Comparison of ENCODE assay signal across 10 mouse cellular contexts in genomic region chr1:171293351-171293750, GRCm38 (mm10). TPM values are rescaled to one million over a fixed set of nuclear protein-coding genes. Genes with fewer than 3 reads are reported as not detected.
DNase-seq lines count a peak whose midpoint lies in the region; ATAC-seq and TF ChIP-seq lines count a peak whose summit lies in the region.
"Had no signal": no experiment of that assay in that cellular context is flagged by ENCODE, and none has a peak within 500 bp of the region (broad histone marks: within the 10 kb centered on the region; RNA-seq: fewer than 3 reads in every experiment).

No protein-coding gene starts in this region.

- peak overlapping the region; percentile 73 for H3K4me2 ChIP-seq in kidney, postnatal 0 days (ENCODE audit: low read length)
- H3K4me2 ChIP-seq in embryonic facial prominence, embryonic 14.5 days (ENCODE audit: low read depth, low read length): peak overlapping the region; percentile 73
- peak overlapping the region; percentile 66 for H3K4me2 ChIP-seq in intestine, embryonic 15.5 days (replicated peaks)
- H3K4me2 ChIP-seq in midbrain, postnatal 0 days (ENCODE audit: low read depth, low read length, poor library complexity, severe bottlenecking): peak overlapping the region; percentile 68; the same call in 1 of the 2 replicates

- peaks cover 3% of the 10 kb centered on the region; the same call in 1 of the 2 replicates for H3K36me3 ChIP-seq in kidney, postnatal 0 days (ENCODE audit: insufficient read depth, low read length)
- peaks cover 18% of the 10 kb centered on the region for H3K36me3 ChIP-seq in embryonic facial prominence, embryonic 14.5 days (ENCODE audit: control insufficient read depth, insufficient read depth, low read length)
- peaks cover 15% of the 10 kb centered on the region; the same call in 1 of the 2 replicates for H3K36me3 ChIP-seq in intestine, embryonic 15.5 days
- 0 out of 2 replicates have a peak, but pooled peaks cover 9% of the 10 kb centered on the region for H3K36me3 ChIP-seq in midbrain, postnatal 0 days (ENCODE audit: insufficient read depth, low read length)

- H3K9ac ChIP-seq in kidney, postnatal 0 days (ENCODE audit: low read depth, low read length): no peak overlapping the region; the same call in 1 of the 2 replicates
- H3K9ac ChIP-seq in embryonic facial prominence, embryonic 14.5 days (ENCODE audit: low read depth, low read length): peak overlapping the region; percentile 85; the same call in 1 of the 2 replicates
- no peak overlapping the region for H3K9ac ChIP-seq in intestine, embryonic 15.5 days
- H3K9ac ChIP-seq in midbrain, postnatal 0 days (replicated peaks; ENCODE audit: low read length, poor library complexity, severe bottlenecking): no peak overlapping the region; the same call in 1 of the 2 replicates

- no peak overlapping the region for H3K27ac ChIP-seq in kidney, postnatal 0 days
- H3K27ac ChIP-seq in embryonic facial prominence, embryonic 14.5 days (replicated peaks; ENCODE audit: low read depth, low read length): no peak overlapping the region
- no peak overlapping the region for H3K27ac ChIP-seq in intestine, embryonic 15.5 days
- peak overlapping the region; percentile 93; the same call in 1 of the 2 replicates for H3K27ac ChIP-seq in midbrain, postnatal 0 days (ENCODE audit: low read depth, low read length)

- peak overlapping the region; percentile 70; the same call in 1 of the 2 replicates for H3K4me3 ChIP-seq in kidney, postnatal 0 days (replicated peaks; ENCODE audit: low read depth, low read length)
- H3K4me3 ChIP-seq in embryonic facial prominence, embryonic 14.5 days (ENCODE audit: low read depth, low read length): peak overlapping the region; percentile 72
- no peak overlapping the region for H3K4me3 ChIP-seq in intestine, embryonic 15.5 days (replicated peaks)
- H3K4me3 ChIP-seq in midbrain, postnatal 0 days (ENCODE audit: low read depth, low read length): peak overlapping the region; percentile 66

- no peak for DNase-seq in kidney, postnatal 0 days (ENCODE audit: low spot score)
- DNase-seq in kidney, postnatal 14 days: no peak
- DNase-seq in embryonic facial prominence, embryonic 14.5 days (ENCODE audit: low spot score): no peak
- no peak for DNase-seq in midbrain, postnatal 0 days (ENCODE audit: low spot score)
- DNase-seq in gastrocnemius, postnatal 10 days: no peak
- no peak for DNase-seq in embryo, embryonic 11 days
- DNase-seq in gastrocnemius, postnatal 25 days: no peak
- DNase-seq: thymus, adult 18-20 months had no signal

- H3K4me1 ChIP-seq in kidney, postnatal 0 days (replicated peaks; ENCODE audit: insufficient read depth, low read length): peaks cover 7% of the 10 kb centered on the region
- H3K4me1 ChIP-seq in embryonic facial prominence, embryonic 14.5 days (ENCODE audit: control insufficient read depth, insufficient read depth, low read length): peaks cover 9% of the 10 kb centered on the region; the same call in 1 of the 2 replicates
- peaks cover 3% of the 10 kb centered on the region; the same call in 1 of the 2 replicates for H3K4me1 ChIP-seq in intestine, embryonic 15.5 days (replicated peaks)
- 0 out of 2 replicates have a peak, but pooled peaks cover 2% of the 10 kb centered on the region for H3K4me1 ChIP-seq in midbrain, postnatal 0 days (ENCODE audit: insufficient read depth, low read length)

- 80% methylated on average over 3 of the region's 3 CpGs for WGBS in kidney, postnatal 0 days
- WGBS in embryonic facial prominence, embryonic 14.5 days: 68% methylated on average over 3 of the region's 3 CpGs
- WGBS in intestine, embryonic 15.5 days: 84% methylated on average over 3 of the region's 3 CpGs
- 88% methylated on average over 3 of the region's 3 CpGs for WGBS in midbrain, postnatal 0 days

- no peak for ATAC-seq in kidney, postnatal 0 days (replicated peaks; ENCODE audit: low FRiP score, low read depth)
- no peak for ATAC-seq in embryonic facial prominence, embryonic 14.5 days (ENCODE audit: low read depth)
- no peak for ATAC-seq in intestine, embryonic 15.5 days
- ATAC-seq in midbrain, postnatal 0 days (ENCODE audit: low FRiP score): no peak
- ATAC-seq: activated CD4-positive, CD25-positive, alpha-beta regulatory T cell, adult 4 months had no signal

- no peak for TF ChIP-seq CTCF in kidney, postnatal 0 days (IDR thresholded peaks at IDR 0.05; ENCODE audit: low read depth)
- no peak for TF ChIP-seq CTCF in midbrain, postnatal 0 days (IDR thresholded peaks at IDR 0.05)

- H3K27me3 ChIP-seq in kidney, postnatal 0 days (ENCODE audit: insufficient read depth, low read length): no peaks in the 10 kb centered on the region
- peaks cover 12% of the 10 kb centered on the region for H3K27me3 ChIP-seq in embryonic facial prominence, embryonic 14.5 days (replicated peaks; ENCODE audit: control insufficient read depth, insufficient read depth, low read length)
- H3K27me3 ChIP-seq in intestine, embryonic 15.5 days (replicated peaks): no peaks in the 10 kb centered on the region
- peaks cover 12% of the 10 kb centered on the region for H3K27me3 ChIP-seq in midbrain, postnatal 0 days (ENCODE audit: insufficient read depth, low read length)

- H3K9me3 ChIP-seq in kidney, postnatal 0 days (replicated peaks; ENCODE audit: low read length): no peaks in the 10 kb centered on the region
- H3K9me3 ChIP-seq in embryonic facial prominence, embryonic 14.5 days (ENCODE audit: control insufficient read depth, low read length): no peaks in the 10 kb centered on the region
- H3K9me3 ChIP-seq in intestine, embryonic 15.5 days: no peaks in the 10 kb centered on the region
- no peaks in the 10 kb centered on the region for H3K9me3 ChIP-seq in midbrain, postnatal 0 days (ENCODE audit: low read length)

RNA-seq across cellular contexts. Expression of gene Ufc1, which starts 1.5 kb away (rescaled TPM):
- polyA plus RNA-seq in kidney, postnatal 0 days (2015; fragmentation: Nextera tagmentation; extraction: Ambion mirVana): 133 and 136 TPM in 2 replicates
- polyA plus RNA-seq in embryonic facial prominence, embryonic 14.5 days (2014; fragmentation: Nextera tagmentation; extraction: Ambion mirVana): 110 and 117 TPM in 2 replicates
- 103 and 108 TPM in 2 replicates for polyA plus RNA-seq in intestine, embryonic 15.5 days (2015; fragmentation: Nextera tagmentation; extraction: Ambion mirVana)
- 83.7 and 87.9 TPM in 2 replicates for total RNA-seq in midbrain, postnatal 0 days (2014; rRNA removed)
- polyA plus RNA-seq in midbrain, postnatal 0 days (2015; fragmentation: Nextera tagmentation; extraction: Ambion mirVana): 128 and 132 TPM in 2 replicates
- 10 to 100 TPM; 81.8 to 87.9 TPM for total RNA-seq in gastrocnemius, postnatal 10 days (2021)
- total RNA-seq in gastrocnemius, postnatal 25 days (2021): 10 to 100 TPM; 70.9 to 80.8 TPM

RNA-seq across cellular contexts. Expression of gene Usp21, which starts 5.6 kb away (rescaled TPM):
- polyA plus RNA-seq in kidney, postnatal 0 days (2015; fragmentation: Nextera tagmentation; extraction: Ambion mirVana): 59.4 and 63.3 TPM in 2 replicates
- 64.2 and 74.3 TPM in 2 replicates for polyA plus RNA-seq in embryonic facial prominence, embryonic 14.5 days (2014; fragmentation: Nextera tagmentation; extraction: Ambion mirVana)
- polyA plus RNA-seq in intestine, embryonic 15.5 days (2015; fragmentation: Nextera tagmentation; extraction: Ambion mirVana): 56.0 and 57.2 TPM in 2 replicates
- total RNA-seq in midbrain, postnatal 0 days (2014; rRNA removed): 59.5 and 65.9 TPM in 2 replicates
- 81.0 and 82.6 TPM in 2 replicates for polyA plus RNA-seq in midbrain, postnatal 0 days (2015; fragmentation: Nextera tagmentation; extraction: Ambion mirVana)
- 10 to 100 TPM; 15.3 to 19.7 TPM for total RNA-seq in gastrocnemius, postnatal 10 days (2021)
- total RNA-seq in gastrocnemius, postnatal 25 days (2021): 10 to 100 TPM; 14.2 to 15.7 TPM

RNA-seq across cellular contexts. Expression of gene Ppox, which starts 12.4 kb away (rescaled TPM):
- 46.4 and 48.2 TPM in 2 replicates for polyA plus RNA-seq in kidney, postnatal 0 days (2015; fragmentation: Nextera tagmentation; extraction: Ambion mirVana)
- polyA plus RNA-seq in embryonic facial prominence, embryonic 14.5 days (2014; fragmentation: Nextera tagmentation; extraction: Ambion mirVana): 44.3 and 53.0 TPM in 2 replicates
- polyA plus RNA-seq in intestine, embryonic 15.5 days (2015; fragmentation: Nextera tagmentation; extraction: Ambion mirVana): 38.7 and 40.9 TPM in 2 replicates
- 36.5 and 45.9 TPM in 2 replicates for total RNA-seq in midbrain, postnatal 0 days (2014; rRNA removed)
- polyA plus RNA-seq in midbrain, postnatal 0 days (2015; fragmentation: Nextera tagmentation; extraction: Ambion mirVana): 31.3 and 32.6 TPM in 2 replicates
- total RNA-seq in gastrocnemius, postnatal 10 days (2021): 10 to 100 TPM; 11.6 to 15.1 TPM
- 10 to 100 TPM in 1 of 2 experiments, 1 to 10 TPM in 1; 9.4 to 11.6 TPM for total RNA-seq in gastrocnemius, postnatal 25 days (2021)

RNA-seq across cellular contexts. Expression of gene B4galt3, which starts 23.2 kb away (rescaled TPM):
- polyA plus RNA-seq in kidney, postnatal 0 days (2015; fragmentation: Nextera tagmentation; extraction: Ambion mirVana): 63.9 and 72.0 TPM in 2 replicates
- polyA plus RNA-seq in embryonic facial prominence, embryonic 14.5 days (2014; fragmentation: Nextera tagmentation; extraction: Ambion mirVana): 60.2 and 64.0 TPM in 2 replicates
- polyA plus RNA-seq in intestine, embryonic 15.5 days (2015; fragmentation: Nextera tagmentation; extraction: Ambion mirVana): 54.2 and 54.5 TPM in 2 replicates
- total RNA-seq in midbrain, postnatal 0 days (2014; rRNA removed): 77.0 and 94.9 TPM in 2 replicates
- polyA plus RNA-seq in midbrain, postnatal 0 days (2015; fragmentation: Nextera tagmentation; extraction: Ambion mirVana): 109 and 110 TPM in 2 replicates
- 10 to 100 TPM; 11.0 to 17.6 TPM for total RNA-seq in gastrocnemius, postnatal 10 days (2021)
- total RNA-seq in gastrocnemius, postnatal 25 days (2021): 1 to 10 TPM; 8.6 to 9.8 TPM

RNA-seq across cellular contexts. Expression of gene Dedd, which starts 35.6 kb away (rescaled TPM):
- polyA plus RNA-seq in kidney, postnatal 0 days (2015; fragmentation: Nextera tagmentation; extraction: Ambion mirVana): 43.9 and 46.0 TPM in 2 replicates
- polyA plus RNA-seq in embryonic facial prominence, embryonic 14.5 days (2014; fragmentation: Nextera tagmentation; extraction: Ambion mirVana): 46.0 and 52.1 TPM in 2 replicates
- 40.6 and 44.5 TPM in 2 replicates for polyA plus RNA-seq in intestine, embryonic 15.5 days (2015; fragmentation: Nextera tagmentation; extraction: Ambion mirVana)
- total RNA-seq in midbrain, postnatal 0 days (2014; rRNA removed): 29.8 and 42.1 TPM in 2 replicates
- polyA plus RNA-seq in midbrain, postnatal 0 days (2015; fragmentation: Nextera tagmentation; extraction: Ambion mirVana): 38.9 and 40.3 TPM in 2 replicates
- total RNA-seq in gastrocnemius, postnatal 10 days (2021): 10 to 100 TPM; 30.3 to 31.2 TPM
- total RNA-seq in gastrocnemius, postnatal 25 days (2021): 10 to 100 TPM; 26.4 to 29.6 TPM
